Mouse (Mus musculus): ENCODE measurements around the gene Psma3. TPM values are rescaled to one million over a fixed set of nuclear protein-coding genes. Genes with fewer than 3 reads are reported as not detected.

Psma3 gene
- polyA plus RNA-seq, 1 experiment: 7.1 TPM

GRCm38 (mm10) chr12:71044488-71044887 is 70.1 kb downstream of the Psma3 start:
- H3K4me3 ChIP-seq (ENCODE audit: low read depth, low read length): no peak overlapping the region
- peaks cover 5% of the 10 kb centered on the region; the same call in 1 of the 2 replicates for H3K4me1 ChIP-seq (ENCODE audit: control insufficient read depth, insufficient read depth, insufficient read length, low read length)
- H3K27ac ChIP-seq (ENCODE audit: insufficient read depth, low read depth, low read length): no peak overlapping the region
- peaks cover 39% of the 10 kb centered on the region for H3K36me3 ChIP-seq (ENCODE audit: control insufficient read depth, insufficient read depth, low read length)
- H3K27me3 ChIP-seq (ENCODE audit: control insufficient read depth, insufficient read depth, low read length): no peaks in the 10 kb centered on the region
- WGBS: 59% methylated on average over 2 of the region's 2 CpGs
- TF ChIP-seq POLR2A (IDR thresholded peaks at IDR 0.05; ENCODE audit: low read depth, low read length) (no peak), CTCF (IDR thresholded peaks at IDR 0.05; ENCODE audit: extremely low read depth, insufficient read length, insufficient replicate concordance, low read depth, low read length) (no peak)

Other genes with a start within 250 kb of the Psma3 start
- gene Frmd6, start 149.1 kb upstream of the Psma3 start, polyA plus RNA-seq (2012; rRNA removed): 3.0 and 3.4 TPM in 2 replicates
- gene Actr10, start 36.8 kb upstream of the Psma3 start, polyA plus RNA-seq (2012; rRNA removed): 2.9 and 6.4 TPM in 2 replicates
- 2.3 and 2.4 TPM in 2 replicates for gene Arid4a, start 41.4 kb downstream of the Psma3 start, polyA plus RNA-seq (2012; rRNA removed)
- not detected in 2 replicates for gene Tomm20l, start 136.8 kb downstream of the Psma3 start, polyA plus RNA-seq (2012; rRNA removed)
- gene Timm9, start 162.1 kb downstream of the Psma3 start, polyA plus RNA-seq (2012; rRNA removed): 7.4 and 7.9 TPM in 2 replicates
- 0.63 and 1.2 TPM in 2 replicates for gene 2700049A03Rik, start 162.2 kb downstream of the Psma3 start, polyA plus RNA-seq (2012; rRNA removed)

All from small intestine, adult 2 months (tissue).